Mouse (Mus musculus): Measurements from ENCODE around the gene Ttc32. TPM values are rescaled to one million over a fixed set of nuclear protein-coding genes. Genes with fewer than 3 reads are reported as not detected.
"Not testable (repeated sequence)": the region's sequence is repeated elsewhere in the genome, so short reads cannot be mapped to it uniquely, and the experiment has no call there.

The Ttc32 gene
- polyA plus RNA-seq, 1 experiment from 2014 or later, result 16.5 TPM

GRCm38 (mm10) chr12:9020986-9021385 lies 8.8 kb upstream of the Ttc32 start:
- H3K4me1 ChIP-seq (ENCODE audit: control insufficient read depth, insufficient read depth, low read length), result no peaks in the 10 kb centered on the region
- H3K4me2 ChIP-seq (ENCODE audit: low read depth), result no peak overlapping the region
- H3K9me3 ChIP-seq (ENCODE audit: control insufficient read depth, low read length), result no peaks in the 10 kb centered on the region
- H3K36me3 ChIP-seq (ENCODE audit: control insufficient read depth, insufficient read depth, low read length), result no peaks in the 10 kb centered on the region
- H3K27ac ChIP-seq (ENCODE audit: low read depth, low read length), result no peak overlapping the region
- H3K27me3 ChIP-seq (ENCODE audit: control insufficient read depth, insufficient read depth, low read length), result no peaks in the 10 kb centered on the region
- ATAC-seq (ENCODE audit: insufficient read depth, low FRiP score, low TSS enrichment) (no peak), DNase-seq (ENCODE audit: low spot score) (no peak)
- H3K9ac ChIP-seq (ENCODE audit: low read length), result no peak overlapping the region
- 71% methylated on average over 3 of the region's 3 CpGs for WGBS
- H3K4me3 ChIP-seq (ENCODE audit: low read depth, low read length), result no peak overlapping the region

- H3K27ac ChIP-seq (ENCODE audit: low read depth, low read length), result no peak overlapping the region
- WGBS, result 68% methylated on average over 4 of the region's 4 CpGs
- no peak for DNase-seq (ENCODE audit: low spot score)
These were observed 6.8 kb upstream of the Ttc32 start for GRCm38 (mm10) chr12:9023031-9023430.

GRCm38 (mm10) chr12:9024071-9024470 lies 5.7 kb upstream of the Ttc32 start:
- Histone ChIP-seq H3K9ac (ENCODE audit: low read length) (no peak overlapping the region), H3K9me3 (ENCODE audit: control insufficient read depth, low read length) (no peaks in the 10 kb centered on the region), H3K4me1 (ENCODE audit: control insufficient read depth, insufficient read depth, low read length) (no peaks in the 10 kb centered on the region), H3K36me3 (ENCODE audit: control insufficient read depth, insufficient read depth, low read length) (no peaks in the 10 kb centered on the region), H3K4me2 (ENCODE audit: low read depth) (no peak overlapping the region), H3K4me3 (ENCODE audit: low read depth, low read length) (no peak overlapping the region), H3K27ac (ENCODE audit: low read depth, low read length) (no peak overlapping the region), H3K27me3 (ENCODE audit: control insufficient read depth, insufficient read depth, low read length) (no peaks in the 10 kb centered on the region)
- 93% methylated on average over 14 of the region's 14 CpGs for WGBS
- DNase-seq (ENCODE audit: low spot score), result no peak
- ATAC-seq (ENCODE audit: insufficient read depth, low FRiP score, low TSS enrichment), result no peak

More at GRCm38 (mm10) chr12:9023031-9023430, 6.8 kb upstream of the Ttc32 start:
- Histone ChIP-seq H3K9me3 (ENCODE audit: control insufficient read depth, low read length) (no peaks in the 10 kb centered on the region), H3K27me3 (ENCODE audit: control insufficient read depth, insufficient read depth, low read length) (no peaks in the 10 kb centered on the region), H3K4me3 (ENCODE audit: low read depth, low read length) (no peak overlapping the region), H3K36me3 (ENCODE audit: control insufficient read depth, insufficient read depth, low read length) (no peaks in the 10 kb centered on the region), H3K4me2 (ENCODE audit: low read depth) (no peak overlapping the region), H3K9ac (ENCODE audit: low read length) (no peak overlapping the region), H3K4me1 (ENCODE audit: control insufficient read depth, insufficient read depth, low read length) (no peaks in the 10 kb centered on the region)
- no peak for ATAC-seq (ENCODE audit: insufficient read depth, low FRiP score, low TSS enrichment)

GRCm38 (mm10) chr12:9024736-9025135 lies 5.1 kb upstream of the Ttc32 start:
- Histone ChIP-seq H3K27ac (ENCODE audit: low read depth, low read length) (no peak overlapping the region), H3K4me3 (ENCODE audit: low read depth, low read length) (no peak overlapping the region), H3K4me2 (ENCODE audit: low read depth) (no peak overlapping the region), H3K36me3 (ENCODE audit: control insufficient read depth, insufficient read depth, low read length) (no peaks in the 10 kb centered on the region), H3K9me3 (ENCODE audit: control insufficient read depth, low read length) (no peaks in the 10 kb centered on the region), H3K4me1 (ENCODE audit: control insufficient read depth, insufficient read depth, low read length) (no peaks in the 10 kb centered on the region), H3K27me3 (ENCODE audit: control insufficient read depth, insufficient read depth, low read length) (no peaks in the 10 kb centered on the region), H3K9ac (ENCODE audit: low read length) (no peak overlapping the region)
- ATAC-seq (ENCODE audit: insufficient read depth, low FRiP score, low TSS enrichment), result no peak
- WGBS, result 90% methylated on average over 13 of the region's 13 CpGs
- DNase-seq (ENCODE audit: low spot score), result no peak

- Histone ChIP-seq H3K9ac (ENCODE audit: low read length) (no peak overlapping the region), H3K4me2 (ENCODE audit: low read depth) (no peak overlapping the region), H3K9me3 (ENCODE audit: control insufficient read depth, low read length) (no peaks in the 10 kb centered on the region), H3K4me1 (ENCODE audit: control insufficient read depth, insufficient read depth, low read length) (no peaks in the 10 kb centered on the region), H3K27ac (ENCODE audit: low read depth, low read length) (no peak overlapping the region), H3K27me3 (ENCODE audit: control insufficient read depth, insufficient read depth, low read length) (no peaks in the 10 kb centered on the region), H3K4me3 (ENCODE audit: low read depth, low read length) (no peak overlapping the region), H3K36me3 (ENCODE audit: control insufficient read depth, insufficient read depth, low read length) (no peaks in the 10 kb centered on the region)
- ATAC-seq (ENCODE audit: insufficient read depth, low FRiP score, low TSS enrichment) (no peak), DNase-seq (ENCODE audit: low spot score) (no peak)
These were observed 3.0 kb upstream of the Ttc32 start for GRCm38 (mm10) chr12:9026843-9027242.

GRCm38 (mm10) chr12:9028816-9029215 lies 981 bp upstream of the Ttc32 start:
- not testable (repeated sequence) for H3K9me3 ChIP-seq (ENCODE audit: control insufficient read depth, low read length); H3K36me3 ChIP-seq (ENCODE audit: control insufficient read depth, insufficient read depth, low read length); H3K9ac ChIP-seq (ENCODE audit: low read length); H3K4me3 ChIP-seq (ENCODE audit: low read depth, low read length); H3K4me1 ChIP-seq (ENCODE audit: control insufficient read depth, insufficient read depth, low read length); DNase-seq (ENCODE audit: low spot score); H3K27ac ChIP-seq (ENCODE audit: low read depth, low read length); H3K27me3 ChIP-seq (ENCODE audit: control insufficient read depth, insufficient read depth, low read length); H3K4me2 ChIP-seq (ENCODE audit: low read depth); ATAC-seq (ENCODE audit: insufficient read depth, low FRiP score, low TSS enrichment)
- WGBS, result 91% methylated on average over 7 of the region's 7 CpGs

- Histone ChIP-seq H3K4me3 (ENCODE audit: low read depth, low read length) (peak overlapping the region; percentile 64), H3K9ac (ENCODE audit: low read length) (peak overlapping the region; percentile 95)
These were observed 300 bp upstream of the Ttc32 start for GRCm38 (mm10) chr12:9029506-9029887.

GRCm38 (mm10) chr12:9031166-9031565 lies 1.4 kb downstream of the Ttc32 start:
- Histone ChIP-seq H3K27ac (ENCODE audit: low read depth, low read length) (no peak overlapping the region), H3K9ac (ENCODE audit: low read length) (peak overlapping the region; percentile 95; the same call in 1 of the 2 replicates), H3K4me2 (ENCODE audit: low read depth) (peak overlapping the region; percentile 65), H3K27me3 (ENCODE audit: control insufficient read depth, insufficient read depth, low read length) (no peaks in the 10 kb centered on the region), H3K4me3 (ENCODE audit: low read depth, low read length) (peak overlapping the region; percentile 64), H3K36me3 (ENCODE audit: control insufficient read depth, insufficient read depth, low read length) (no peaks in the 10 kb centered on the region), H3K9me3 (ENCODE audit: control insufficient read depth, low read length) (no peaks in the 10 kb centered on the region), H3K4me1 (ENCODE audit: control insufficient read depth, insufficient read depth, low read length) (no peaks in the 10 kb centered on the region)
- no peak for ATAC-seq (ENCODE audit: insufficient read depth, low FRiP score, low TSS enrichment)
- 81% methylated on average over 8 of the region's 8 CpGs for WGBS
- DNase-seq (ENCODE audit: low spot score), result no peak

More at GRCm38 (mm10) chr12:9029506-9029887, 300 bp upstream of the Ttc32 start:
- Histone ChIP-seq H3K4me1 (ENCODE audit: control insufficient read depth, insufficient read depth, low read length) (no peaks in the 10 kb centered on the region), H3K27me3 (ENCODE audit: control insufficient read depth, insufficient read depth, low read length) (no peaks in the 10 kb centered on the region), H3K27ac (ENCODE audit: low read depth, low read length) (peak overlapping the region; percentile 95), H3K9me3 (ENCODE audit: control insufficient read depth, low read length) (no peaks in the 10 kb centered on the region), H3K36me3 (ENCODE audit: control insufficient read depth, insufficient read depth, low read length) (no peaks in the 10 kb centered on the region), H3K4me2 (ENCODE audit: low read depth) (no peak overlapping the region; the same call in 1 of the 2 replicates)
- ATAC-seq (ENCODE audit: insufficient read depth, low FRiP score, low TSS enrichment), result peak; percentile 51
- WGBS, result 69% methylated on average over 4 of the region's 4 CpGs
- no peak for DNase-seq (ENCODE audit: low spot score)

GRCm38 (mm10) chr12:9033140-9033539 lies 3.3 kb downstream of the Ttc32 start:
- H3K27me3 ChIP-seq (ENCODE audit: control insufficient read depth, insufficient read depth, low read length), result no peaks in the 10 kb centered on the region
- no peak for ATAC-seq (ENCODE audit: insufficient read depth, low FRiP score, low TSS enrichment)
- no peaks in the 10 kb centered on the region for H3K9me3 ChIP-seq (ENCODE audit: control insufficient read depth, low read length)
- no peaks in the 10 kb centered on the region for H3K4me1 ChIP-seq (ENCODE audit: control insufficient read depth, insufficient read depth, low read length)
- no peak for DNase-seq (ENCODE audit: low spot score)
- H3K9ac ChIP-seq (ENCODE audit: low read length), result no peak overlapping the region
- no peak overlapping the region for H3K4me3 ChIP-seq (ENCODE audit: low read depth, low read length)
- H3K27ac ChIP-seq (ENCODE audit: low read depth, low read length), result no peak overlapping the region
- no peak overlapping the region for H3K4me2 ChIP-seq (ENCODE audit: low read depth)
- H3K36me3 ChIP-seq (ENCODE audit: control insufficient read depth, insufficient read depth, low read length), result no peaks in the 10 kb centered on the region

Data from neural tube, embryonic 11.5 days (tissue).